In the genomic region with DNA sequence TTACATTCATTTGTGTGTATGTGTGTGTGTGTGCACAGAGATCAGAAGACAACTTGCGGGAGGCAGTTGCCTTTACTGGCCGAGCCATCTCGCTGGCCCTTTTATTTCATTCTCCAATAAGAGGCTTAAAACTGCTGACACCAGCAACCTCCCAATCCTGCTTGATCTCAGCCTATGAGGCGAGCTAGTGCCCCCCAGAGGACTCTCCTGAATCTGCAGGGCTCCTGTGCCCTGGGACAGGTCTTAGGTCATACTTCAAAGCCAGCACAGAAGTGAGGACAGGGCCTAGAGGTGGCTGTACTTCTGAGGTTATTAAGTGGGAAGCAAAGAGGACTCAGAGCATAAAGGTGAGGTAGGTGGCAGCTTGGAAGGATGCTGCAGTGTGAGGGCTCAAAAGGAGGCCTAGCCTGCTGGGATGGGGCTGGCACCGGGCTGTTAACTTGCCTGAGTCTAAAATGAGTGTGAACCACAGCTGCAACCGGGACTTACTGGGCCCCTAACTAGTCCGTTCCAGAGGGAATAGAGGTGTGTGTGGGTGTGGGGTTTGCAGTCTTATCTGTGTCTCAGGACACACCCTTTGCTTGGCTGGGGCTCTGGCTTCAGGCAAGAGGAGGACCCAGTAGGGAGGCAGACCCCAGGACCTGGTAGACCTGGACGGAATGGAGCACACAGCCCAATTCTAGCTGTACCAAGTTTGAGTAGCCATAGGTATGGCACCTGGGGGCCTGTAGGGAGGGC, we compare ENCODE assay signal across 8 mouse cellular contexts. TPM values are rescaled to one million over a fixed set of nuclear protein-coding genes. Genes with fewer than 3 reads are reported as not detected.
DNase-seq lines count a peak whose midpoint lies in the region; ATAC-seq and TF ChIP-seq lines count a peak whose summit lies in the region.

No protein-coding gene starts in this region.

- H3K36me3 ChIP-seq in spleen, adult 2 months (ENCODE audit: control insufficient read depth, insufficient read depth, low read length): peaks cover 16% of the 10 kb centered on the region
- peaks cover 1% of the 10 kb centered on the region; the same call in 1 of the 2 replicates for H3K36me3 ChIP-seq in liver, adult 2 months (ENCODE audit: control insufficient read depth, insufficient read depth, low read length)

- no peak for TF ChIP-seq POLR2A in spleen, adult 2 months (IDR thresholded peaks at IDR 0.05; ENCODE audit: low read depth, low read length)
- TF ChIP-seq POLR2A in liver, adult 2 months (IDR thresholded peaks at IDR 0.05; ENCODE audit: extremely low read depth, insufficient read depth, low read length): no peak

- no peak overlapping the region for H3K27ac ChIP-seq in spleen, adult 2 months (ENCODE audit: insufficient read depth, low read length)
- H3K27ac ChIP-seq in liver, adult 2 months (replicated peaks; ENCODE audit: insufficient read depth, low read depth, low read length): no peak overlapping the region

- H3K79me2 ChIP-seq in liver, adult 2 months (ENCODE audit: control insufficient read depth, insufficient read depth, low read length): no peaks in the 10 kb centered on the region

- H3K9ac ChIP-seq in liver, adult 2 months (ENCODE audit: low read depth, low read length): no peak overlapping the region

- no peaks in the 10 kb centered on the region for H3K27me3 ChIP-seq in spleen, adult 2 months (ENCODE audit: control insufficient read depth, insufficient read depth, low read length)
- no peaks in the 10 kb centered on the region for H3K27me3 ChIP-seq in liver, adult 2 months (ENCODE audit: control insufficient read depth, insufficient read depth, low read length)

- TF ChIP-seq CTCF in spleen, adult 2 months (IDR thresholded peaks at IDR 0.05; ENCODE audit: extremely low read depth, insufficient read depth, insufficient read length, insufficient replicate concordance): peak; percentile 41; the same call in 1 of the 2 replicates
- TF ChIP-seq CTCF in liver, adult 2 months (IDR thresholded peaks at IDR 0.05; ENCODE audit: low read depth, low read length): peak; percentile 90

- no peak overlapping the region for H3K4me3 ChIP-seq in spleen, adult 2 months (ENCODE audit: extremely low read depth, insufficient read depth, insufficient read length)
- no peak overlapping the region for H3K4me3 ChIP-seq in liver, adult 2 months (ENCODE audit: insufficient read depth, low read depth, low read length)

- ATAC-seq in frontal cortex, adult (ENCODE audit: low TSS enrichment): no peak; the same call in 1 of the 2 replicates

- peak in 1 of 2 experiments; percentile 38 for DNase-seq in spleen, adult 2 months (ENCODE audit: low read depth in 1 of 2, low spot score in 2 of 2)
- DNase-seq in spleen, adult 12 weeks (ENCODE audit: low spot score): no peak
- DNase-seq in adrenal gland, adult 2 months: peak; percentile 78
- peak; percentile 63 for DNase-seq in gastrocnemius, postnatal 10 days
- DNase-seq in liver, adult 2 months (ENCODE audit: extremely low read depth, low read depth, low spot score): peak; percentile 76
- peak; percentile 69 for DNase-seq in skeletal muscle tissue, adult 2 months (ENCODE audit: low read depth, low spot score)
- no peak for DNase-seq in cerebellum, adult 11-12 months

- 83% methylated on average over 8 of the region's 8 CpGs for WGBS in spleen, adult 2 months
- 61% methylated on average over 8 of the region's 8 CpGs for WGBS in liver, adult 2 months

- H3K4me1 ChIP-seq in spleen, adult 2 months (ENCODE audit: control insufficient read depth, insufficient read depth, insufficient read length): no peaks in the 10 kb centered on the region
- H3K4me1 ChIP-seq in liver, adult 2 months (ENCODE audit: control insufficient read depth, insufficient read depth, low read length): no peaks in the 10 kb centered on the region

RNA-seq across cellular contexts. Expression of gene Ttll12, which starts 11.4 kb away (rescaled TPM):
- polyA plus RNA-seq in spleen, adult 2 months (2012; rRNA removed): 19.9 and 23.6 TPM in 2 replicates
- total RNA-seq in adrenal gland, adult 2 months (2021): 10 to 100 TPM; 31.7 to 46.2 TPM
- 47.4 and 48.0 TPM in 2 replicates for polyA plus RNA-seq in adrenal gland, adult 2 months (2012; rRNA removed)
- total RNA-seq in gastrocnemius, postnatal 10 days (2021): 10 to 100 TPM in 1 of 2 experiments, 1 to 10 TPM in 1; 9.4 to 13.0 TPM
- total RNA-seq in liver, adult 2 months (2014; rRNA removed): 4.9 and 6.5 TPM in 2 replicates
- polyA plus RNA-seq in liver, adult 2 months (2012; rRNA removed): 11.2 and 11.8 TPM in 2 replicates

RNA-seq across cellular contexts. Expression of gene Mcat, which starts 20.0 kb away (rescaled TPM):
- polyA plus RNA-seq in spleen, adult 2 months (2012; rRNA removed): 19.1 and 20.9 TPM in 2 replicates
- total RNA-seq in adrenal gland, adult 2 months (2021): 10 to 100 TPM; 26.2 to 45.8 TPM
- 86.0 and 113 TPM in 2 replicates for polyA plus RNA-seq in adrenal gland, adult 2 months (2012; rRNA removed)
- total RNA-seq in gastrocnemius, postnatal 10 days (2021): 10 to 100 TPM; 22.7 to 29.3 TPM
- total RNA-seq in liver, adult 2 months (2014; rRNA removed): 25.9 and 27.9 TPM in 2 replicates
- polyA plus RNA-seq in liver, adult 2 months (2012; rRNA removed): 29.3 and 30.7 TPM in 2 replicates

RNA-seq across cellular contexts. Expression of gene Tspo, which starts 20.2 kb away (rescaled TPM):
- 257 and 293 TPM in 2 replicates for polyA plus RNA-seq in spleen, adult 2 months (2012; rRNA removed)
- total RNA-seq in adrenal gland, adult 2 months (2021): 100 to 1,000 TPM; 298 to 606 TPM
- 1,564 and 1,830 TPM in 2 replicates for polyA plus RNA-seq in adrenal gland, adult 2 months (2012; rRNA removed)
- total RNA-seq in gastrocnemius, postnatal 10 days (2021): 10 to 100 TPM; 30.3 to 33.8 TPM
- 99.9 and 123 TPM in 2 replicates for total RNA-seq in liver, adult 2 months (2014; rRNA removed)
- polyA plus RNA-seq in liver, adult 2 months (2012; rRNA removed): 206 and 283 TPM in 2 replicates

RNA-seq across cellular contexts. Expression of gene Bik, which starts 56.9 kb away (rescaled TPM):
- 3.7 and 4.7 TPM in 2 replicates for polyA plus RNA-seq in spleen, adult 2 months (2012; rRNA removed)
- 1 to 10 TPM; 3.2 to 7.3 TPM for total RNA-seq in adrenal gland, adult 2 months (2021)
- polyA plus RNA-seq in adrenal gland, adult 2 months (2012; rRNA removed): 9.1 and 11.4 TPM in 2 replicates
- 1 to 10 TPM; 2.0 to 3.3 TPM for total RNA-seq in gastrocnemius, postnatal 10 days (2021)
- 7.0 and 9.3 TPM in 2 replicates for total RNA-seq in liver, adult 2 months (2014; rRNA removed)
- 6.3 and 7.8 TPM in 2 replicates for polyA plus RNA-seq in liver, adult 2 months (2012; rRNA removed)

Comparison
In these comparisons a context has a peak if more than half of its experiments do, and no peak if none do; other contexts are left out.
1. DNase-seq: peak in adrenal gland, adult 2 months (single experiment), gastrocnemius, postnatal 10 days (single experiment), liver, adult 2 months (single experiment) and skeletal muscle tissue, adult 2 months (single experiment); none in spleen, adult 12 weeks (single experiment) and cerebellum, adult 11-12 months (single experiment).